Mouse (Mus musculus): ENCODE results near the gene Tfcp2.
A peak's percentile ranks its signal among the peaks of the same experiment; 100 is the strongest.

DNA sequence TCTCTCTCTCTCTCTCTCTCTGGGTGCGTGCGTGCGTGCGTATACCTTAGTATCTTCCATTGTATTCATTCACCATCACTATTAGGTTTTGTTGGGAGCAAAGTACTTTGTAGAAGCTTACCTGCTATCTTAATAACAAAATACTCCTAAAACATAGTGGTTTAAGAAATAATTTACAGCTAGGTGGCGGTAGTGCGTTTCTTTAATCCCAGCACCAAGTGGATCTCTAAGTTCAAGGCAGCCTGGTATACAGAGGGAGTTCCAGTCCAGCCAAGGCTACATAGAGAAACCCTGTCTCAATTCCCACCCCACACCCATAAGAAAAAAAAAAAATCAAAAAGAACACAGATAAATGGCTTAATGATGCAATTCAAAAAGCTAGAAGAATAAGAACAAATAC, 13.9 kb downstream of the Tfcp2 start:
- TF ChIP-seq CTCF (IDR thresholded peaks at IDR 0.05; ENCODE audit: low read depth, low read length) (0 out of 2 replicates have a peak, but pooled peaks have one; percentile 19), POLR2A (IDR thresholded peaks at IDR 0.05; ENCODE audit: extremely low read depth, insufficient read depth, low read length) (no peak)

Data from liver, adult 2 months (tissue).